Mouse (Mus musculus) C2C12 (cell line): ENCODE data around the gene Polr2c.

Experiments
- CEBPB ChIP-seq: IDR thresholded peaks from one replicate; pipeline ENCODE4 v1.6.1; 2011; ENCODE audit warnings: low read depth, mild to moderate bottlenecking, control low read depth, moderate library complexity
- CTCF ChIP-seq: IDR thresholded peaks from one replicate; pipeline ENCODE4 v1.5.1; 2011; ENCODE audit not compliant: control insufficient read depth, insufficient read depth, insufficient read length
- MAX ChIP-seq: IDR thresholded peaks from one replicate; pipeline ENCODE4 v1.6.1; 2011; ENCODE audit warnings: mild to moderate bottlenecking, control low read depth
- MYOD1 ChIP-seq: IDR thresholded peaks from one replicate; pipeline ENCODE4 v1.6.1; 2011; ENCODE audit warnings: low read depth; ENCODE audit not compliant: control insufficient read depth, insufficient read length
- USF1 ChIP-seq: IDR thresholded peaks from one replicate; pipeline ENCODE4 v1.6.1; 2011; ENCODE audit warnings: low read depth, mild to moderate bottlenecking, control low read depth, moderate library complexity

- TF ChIP-seq MAX (no peak), CTCF (no peak), USF1 (no peak), CEBPB (no peak), MYOD1 (no peak)
Measured at GRCm38 (mm10) chr8:94919256-94919655, 62.0 kb downstream of the Polr2c start.
